Mouse (Mus musculus) liver, embryonic 11.5 days (tissue): ENCODE results near the gene Pih1d2. TPM values are rescaled to one million over a fixed set of nuclear protein-coding genes. Genes with fewer than 3 reads are reported as not detected.

Experiments
- ATAC-seq: fragments of 200-750 bp; cut with Nextera tagmentation; replicated peaks from 2 replicates; pipeline ENCODE4 v1.8.0; 2017; ENCODE audit warnings: moderate number of reproducible peaks, mild to moderate bottlenecking, moderate TSS enrichment, moderate library complexity; ENCODE audit not compliant: low FRiP score
- DNase-seq: peaks from one replicate; pipeline ENCODE4 v3.0.0-alpha.2; 2017; ENCODE audit warnings: low spot score
- H3K27ac ChIP-seq: fragments of 300-500 bp; sonication (generic); 2 replicates; pipeline ENCODE4 v1.5.1; 2014; ENCODE audit warnings: mild to moderate bottlenecking, low read depth, low read length, control low read depth
- H3K27me3 ChIP-seq: fragments of 300-500 bp; sonication (generic); replicated peaks from 2 replicates; pipeline ENCODE4 v1.6.1; 2014; ENCODE audit warnings: low read length, mixed read lengths; ENCODE audit not compliant: control insufficient read depth, insufficient read depth
- H3K36me3 ChIP-seq: fragments of 300-500 bp; sonication (generic); 2 replicates; pipeline ENCODE4 v1.6.1; 2014; ENCODE audit warnings: mild to moderate bottlenecking, low read length, moderate library complexity, mixed read lengths; ENCODE audit not compliant: control insufficient read depth, insufficient read depth
- H3K4me1 ChIP-seq: fragments of 300-500 bp; sonication (generic); replicated peaks from 2 replicates; pipeline ENCODE4 v1.6.1; 2014; ENCODE audit warnings: low read length, mixed read lengths; ENCODE audit not compliant: control insufficient read depth, insufficient read depth
- H3K4me2 ChIP-seq: fragments of 300-500 bp; sonication (generic); 2 replicates; pipeline ENCODE4 v1.6.1; 2014; ENCODE audit warnings: mild to moderate bottlenecking, control low read depth, moderate library complexity
- H3K4me3 ChIP-seq: fragments of 300-500 bp; sonication (generic); 2 replicates; pipeline ENCODE4 v1.5.1; 2014; ENCODE audit warnings: low read depth, low read length, control low read depth
- H3K9ac ChIP-seq: fragments of 300-500 bp; sonication (generic); 2 replicates; pipeline ENCODE4 v1.6.1; 2014; ENCODE audit warnings: low read depth, low read length, control low read depth
- H3K9me3 ChIP-seq: fragments of 300-500 bp; sonication (generic); 2 replicates; pipeline ENCODE4 v1.6.1; 2016; ENCODE audit warnings: low read length, inconsistent platforms, mixed read lengths; ENCODE audit not compliant: control insufficient read depth
- WGBS: fragments of 180-500 bp; shearing (Covaris S2); extraction: QIAGEN DNeasy Blood & Tissue Kit; methylation state at CpG from one replicate; pipeline ENCODE4 v1.1.7; 2014; 5-methylcytosine and 5-hydroxymethylcytosine counted together
- polyA plus RNA-seq: library from polyadenylated mRNA; unstranded; fragments of >200 nt; fragmentation: Nextera tagmentation; extraction: Ambion mirVana; gene quantifications from 2 replicates; pipeline ENCODE4 v1.2.1, GENCODE M21; 2014

Gene Pih1d2
- polyA plus RNA-seq, 1 experiment from 2014 or later: 3.3 TPM

DNA sequence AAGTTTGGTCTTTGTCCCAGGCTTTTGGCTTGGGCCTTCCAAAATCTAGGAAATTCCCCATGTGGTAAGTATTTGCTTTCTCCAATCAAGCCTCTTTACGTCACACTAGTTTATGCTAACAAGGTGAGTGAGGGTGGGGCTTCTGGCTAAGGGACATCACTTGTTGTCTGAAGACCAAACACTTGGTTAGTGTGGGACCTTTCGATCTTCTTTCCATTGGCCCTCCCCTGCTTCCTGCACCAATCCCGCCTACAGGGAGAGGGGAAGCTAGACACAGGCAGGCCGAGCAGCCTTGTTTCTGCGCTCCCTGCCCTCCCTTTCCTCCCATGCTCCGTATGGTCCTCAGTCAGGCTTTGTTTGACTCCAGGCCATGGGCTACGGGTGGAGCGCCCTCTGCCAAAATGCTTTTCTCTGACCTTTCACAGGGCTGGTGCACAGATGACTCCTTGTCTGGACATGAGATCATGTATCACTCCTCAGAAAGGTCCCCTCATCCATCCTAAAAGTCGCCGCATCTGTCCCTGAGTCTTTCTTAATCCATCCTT is 29.8 kb downstream of the Pih1d2 start:
- Histone ChIP-seq H3K4me2 (no peak overlapping the region), H3K36me3 (peaks cover 55% of the 10 kb centered on the region), H3K4me3 (no peak overlapping the region), H3K27me3 (no peaks in the 10 kb centered on the region), H3K27ac (no peak overlapping the region), H3K9ac (no peak overlapping the region), H3K4me1 (no peaks in the 10 kb centered on the region; the same call in 1 of the 2 replicates), H3K9me3 (no peaks in the 10 kb centered on the region)
- DNase-seq (no peak), ATAC-seq (no peak)
- WGBS: 84% methylated on average over 10 of the region's 10 CpGs

DNA sequence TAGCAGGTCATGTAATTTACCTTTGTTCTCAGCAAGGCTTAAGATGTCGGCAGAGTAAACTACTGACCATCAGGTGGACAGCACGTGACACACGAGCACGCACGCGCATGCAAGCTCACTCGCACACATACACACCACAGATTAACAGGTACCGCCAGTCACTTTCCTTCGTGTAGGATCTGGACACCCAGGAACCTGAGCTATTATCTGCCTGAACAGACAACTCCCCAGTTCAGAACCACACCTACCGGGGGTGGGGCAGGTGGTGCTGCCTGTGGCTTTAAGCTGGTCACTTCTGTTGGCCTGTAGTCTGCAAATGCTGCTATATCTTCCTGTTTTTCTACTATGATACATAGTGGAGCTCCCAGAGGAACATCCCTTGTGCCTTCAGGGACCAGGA is 33.4 kb downstream of the Pih1d2 start:
- no peak overlapping the region for H3K4me3 ChIP-seq
- 76% methylated on average over 10 of the region's 10 CpGs for WGBS
- DNase-seq (no peak), ATAC-seq (peak; percentile 90)
- H3K9ac ChIP-seq: no peak overlapping the region
- H3K27me3 ChIP-seq: no peaks in the 10 kb centered on the region
- H3K4me2 ChIP-seq: no peak overlapping the region
- H3K36me3 ChIP-seq: peaks cover 44% of the 10 kb centered on the region
- no peaks in the 10 kb centered on the region for H3K9me3 ChIP-seq
- H3K4me1 ChIP-seq: no peaks in the 10 kb centered on the region; the same call in 1 of the 2 replicates
- H3K27ac ChIP-seq: no peak overlapping the region

GRCm38 (mm10) chr9:50658391-50658790 is 41.3 kb downstream of the Pih1d2 start:
- Histone ChIP-seq H3K27ac (no peak overlapping the region), H3K4me2 (peak overlapping the region; percentile 67), H3K4me1 (peaks cover 9% of the 10 kb centered on the region; the same call in 1 of the 2 replicates), H3K9me3 (no peaks in the 10 kb centered on the region), H3K27me3 (no peaks in the 10 kb centered on the region), H3K4me3 (peak overlapping the region; percentile 96), H3K9ac (peak overlapping the region; percentile 93), H3K36me3 (peaks cover 10% of the 10 kb centered on the region)
- no peak for ATAC-seq
- no peak for DNase-seq
- 16% methylated on average over 5 of the region's 5 CpGs for whole genome bisulfite sequencing

GRCm38 (mm10) chr9:50658941-50659388 is 41.8 kb downstream of the Pih1d2 start:
- Histone ChIP-seq H3K4me2 (peak overlapping the region; percentile 67), H3K27me3 (no peaks in the 10 kb centered on the region), H3K36me3 (peaks cover 8% of the 10 kb centered on the region), H3K4me3 (peak overlapping the region; percentile 96), H3K4me1 (peaks cover 9% of the 10 kb centered on the region; the same call in 1 of the 2 replicates), H3K27ac (peak overlapping the region; percentile 75), H3K9ac (peak overlapping the region; percentile 93), H3K9me3 (no peaks in the 10 kb centered on the region)
- ATAC-seq (peak; percentile 51), DNase-seq (no peak)
- under 1% methylated on average over 28 of the region's 28 CpGs for WGBS

- Histone ChIP-seq H3K27ac (peak within 1 kb of the TSS; percentile 75), H3K36me3 (peaks cover 7% of the 10 kb centered on the region), H3K27me3 (no peaks in the 10 kb centered on the region), H3K4me3 (peak within 1 kb of the TSS; percentile 96), H3K4me1 (peaks cover 9% of the 10 kb centered on the region; the same call in 1 of the 2 replicates), H3K4me2 (peak within 1 kb of the TSS; percentile 67), H3K9me3 (no peaks in the 10 kb centered on the region), H3K9ac (peak within 1 kb of the TSS; percentile 93)
- ATAC-seq (peak; percentile 89), DNase-seq (peak; percentile 89)
- under 1% methylated on average over 63 of the region's 63 CpGs for WGBS
Measured at GRCm38 (mm10) chr9:50659392-50660217, 42.5 kb downstream of the Pih1d2 start, which contains the start of gene Dlat. Dlat (minus strand) TSS chr9:50659780.

GRCm38 (mm10) chr9:50660431-50660830 is 43.3 kb downstream of the Pih1d2 start:
- H3K36me3 ChIP-seq: peaks cover 7% of the 10 kb centered on the region
- ATAC-seq (no peak), DNase-seq (peak; percentile 55)
- H3K9me3 ChIP-seq: no peaks in the 10 kb centered on the region
- peak overlapping the region; percentile 96 for H3K4me3 ChIP-seq
- peak overlapping the region; percentile 93 for H3K9ac ChIP-seq
- H3K4me1 ChIP-seq: peaks cover 9% of the 10 kb centered on the region; the same call in 1 of the 2 replicates
- H3K27me3 ChIP-seq: no peaks in the 10 kb centered on the region
- no peak overlapping the region for H3K27ac ChIP-seq
- H3K4me2 ChIP-seq: peak overlapping the region; percentile 67
- WGBS: 27% methylated on average over 12 of the region's 12 CpGs

GRCm38 (mm10) chr9:50664826-50665225 is 47.7 kb downstream of the Pih1d2 start:
- Histone ChIP-seq H3K9me3 (no peaks in the 10 kb centered on the region), H3K4me1 (peaks cover 6% of the 10 kb centered on the region), H3K27me3 (no peaks in the 10 kb centered on the region), H3K36me3 (no peaks in the 10 kb centered on the region), H3K4me3 (no peak overlapping the region), H3K9ac (no peak overlapping the region), H3K4me2 (no peak overlapping the region), H3K27ac (no peak overlapping the region)
- no peak for DNase-seq
- WGBS: 81% methylated on average over 5 of the region's 5 CpGs
- ATAC-seq: no peak

GRCm38 (mm10) chr9:50666442-50666841 is 49.3 kb downstream of the Pih1d2 start:
- DNase-seq: no peak
- H3K4me2 ChIP-seq: no peak overlapping the region
- 62% methylated on average over 6 of the region's 6 CpGs for WGBS

More at GRCm38 (mm10) chr9:50666442-50666841, 49.3 kb downstream of the Pih1d2 start:
- H3K4me1 ChIP-seq: peaks cover 3% of the 10 kb centered on the region
- no peak overlapping the region for H3K9ac ChIP-seq
- no peaks in the 10 kb centered on the region for H3K27me3 ChIP-seq
- peak; percentile 62; the same call in 1 of the 2 replicates for ATAC-seq
- H3K36me3 ChIP-seq: no peaks in the 10 kb centered on the region
- H3K9me3 ChIP-seq: no peaks in the 10 kb centered on the region
- H3K27ac ChIP-seq: no peak overlapping the region
- no peak overlapping the region for H3K4me3 ChIP-seq
